Mouse (Mus musculus) right cerebral cortex, postnatal 36 days (tissue): ENCODE data around the gene Asb18.

Experiments used
- DNase-seq, 2 experiments: peaks; one replicate each; pipeline ENCODE4 v3.0.0; 2022; ENCODE audit warnings: low spot score in 2 of 2, mixed read lengths in 1 of 2

Asb18 gene

GRCm38 (mm10) chr1:90014446-90014845 lies at the start of gene Asb18:
Gene Asb18, minus strand, starts transcription at chr1:90014666.
- no peak for DNase-seq

GRCm38 (mm10) chr1:90060599-90060998 lies 46.1 kb upstream of the Asb18 start:
- peak; percentile 22 to 34 for DNase-seq

- DNase-seq = no peak
These were observed 45.6 kb upstream of the Asb18 start for GRCm38 (mm10) chr1:90060054-90060453.

- peak; percentile 36 to 70 for DNase-seq
These were observed 40.5 kb upstream of the Asb18 start for GRCm38 (mm10) chr1:90054991-90055390.

- DNase-seq = no peak
These were observed 36.9 kb upstream of the Asb18 start for GRCm38 (mm10) chr1:90051347-90051746.

- DNase-seq = no peak
These were observed 35.7 kb upstream of the Asb18 start for GRCm38 (mm10) chr1:90050046-90050739.

GRCm38 (mm10) chr1:90028305-90028704 lies 13.8 kb upstream of the Asb18 start:
- no peak for DNase-seq

GRCm38 (mm10) chr1:90026945-90027344 lies 12.5 kb upstream of the Asb18 start:
- no peak for DNase-seq

GRCm38 (mm10) chr1:90020336-90020735 lies 5.9 kb upstream of the Asb18 start:
- no peak for DNase-seq

- DNase-seq = no peak
These were observed 3.6 kb upstream of the Asb18 start for GRCm38 (mm10) chr1:90018071-90018470.

GRCm38 (mm10) chr1:90013273-90013672 lies 1.2 kb downstream of the Asb18 start:
- DNase-seq = no peak

GRCm38 (mm10) chr1:90012850-90013249 lies 1.6 kb downstream of the Asb18 start:
- no peak for DNase-seq

GRCm38 (mm10) chr1:90012168-90012567 lies 2.3 kb downstream of the Asb18 start:
- no peak for DNase-seq

- DNase-seq = no peak
These were observed 4.4 kb downstream of the Asb18 start for GRCm38 (mm10) chr1:90010077-90010476.

- DNase-seq = no peak
These were observed 5.3 kb downstream of the Asb18 start for GRCm38 (mm10) chr1:90009188-90009587.

GRCm38 (mm10) chr1:90006666-90007065 lies 7.8 kb downstream of the Asb18 start:
- peak; percentile 15 to 20 for DNase-seq

- DNase-seq = no peak
These were observed 13.5 kb downstream of the Asb18 start for GRCm38 (mm10) chr1:90000981-90001380.

- DNase-seq = no peak
These were observed 14.6 kb downstream of the Asb18 start for GRCm38 (mm10) chr1:89999858-90000257.

GRCm38 (mm10) chr1:89998696-89999095 lies 15.8 kb downstream of the Asb18 start:
- DNase-seq = no peak

- no peak for DNase-seq
These were observed 16.4 kb downstream of the Asb18 start for GRCm38 (mm10) chr1:89998076-89998475.

- DNase-seq = no peak
These were observed 22.2 kb downstream of the Asb18 start for GRCm38 (mm10) chr1:89992256-89992655.

GRCm38 (mm10) chr1:89977261-89977660 lies 37.2 kb downstream of the Asb18 start:
- DNase-seq = no peak

- no peak for DNase-seq
These were observed 38.1 kb downstream of the Asb18 start for GRCm38 (mm10) chr1:89976411-89976810.

GRCm38 (mm10) chr1:89974541-89974940 lies 39.9 kb downstream of the Asb18 start:
- no peak for DNase-seq
